20 mouse cellular contexts compared by ENCODE assay signal in the genomic region with DNA sequence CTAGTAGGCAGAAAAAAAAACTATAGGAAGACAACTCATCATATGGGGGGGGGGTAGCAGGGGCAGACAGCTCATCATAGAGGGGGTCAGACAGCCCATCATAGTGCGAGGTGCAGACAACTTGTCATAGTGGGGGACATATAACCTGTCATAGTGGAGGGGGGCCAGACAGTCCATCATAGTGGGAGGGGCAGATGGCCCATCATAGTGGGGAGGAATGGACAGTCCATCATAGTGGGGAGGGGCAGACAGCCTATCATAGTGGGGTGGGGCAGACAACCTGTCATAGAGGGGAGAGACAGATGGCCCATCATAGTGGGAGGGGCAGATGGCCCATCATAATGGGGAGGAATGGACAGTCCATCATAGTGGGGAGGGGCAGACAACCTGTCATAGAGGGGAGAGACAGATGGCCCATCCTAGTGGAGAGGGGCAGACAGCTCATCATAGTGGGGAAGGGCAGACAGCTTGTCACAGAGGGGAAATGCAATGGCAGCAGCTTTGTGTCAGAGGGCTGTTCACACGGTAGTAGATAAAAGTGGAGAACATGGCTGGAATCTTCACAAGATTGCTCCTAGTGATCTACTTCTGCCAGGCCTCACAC.
DNase-seq lines count a peak whose midpoint lies in the region; ATAC-seq and TF ChIP-seq lines count a peak whose summit lies in the region.
"Had no signal": no experiment of that assay in that cellular context is flagged by ENCODE, and none has a peak within 500 bp of the region (broad histone marks: within the 10 kb centered on the region; RNA-seq: fewer than 3 reads in every experiment).

No protein-coding gene starts in this region.

- H3K4me1 ChIP-seq in forebrain, embryonic 14.5 days (ENCODE audit: control insufficient read depth, insufficient read depth, low read length) = peaks cover 12% of the 10 kb centered on the region; the same call in 1 of the 2 replicates
- H3K4me1 ChIP-seq in forebrain, embryonic 12.5 days = peaks cover 22% of the 10 kb centered on the region
- no peaks in the 10 kb centered on the region for H3K4me1 ChIP-seq in testis, adult 2 months (ENCODE audit: control insufficient read depth, insufficient read depth, low read length)
- H3K4me1 ChIP-seq: intestine, embryonic 15.5 days had no signal

- no peak overlapping the region for H3K9ac ChIP-seq in forebrain, embryonic 14.5 days (ENCODE audit: low read length)
- no peak overlapping the region for H3K9ac ChIP-seq in forebrain, embryonic 12.5 days
- H3K9ac ChIP-seq: intestine, embryonic 15.5 days; liver, postnatal 0 days had no signal

- H3K9me3 ChIP-seq in forebrain, embryonic 14.5 days (replicated peaks; ENCODE audit: control insufficient read depth, low read length) = no peaks in the 10 kb centered on the region
- no peaks in the 10 kb centered on the region for H3K9me3 ChIP-seq in forebrain, embryonic 12.5 days
- H3K9me3 ChIP-seq: intestine, embryonic 15.5 days; midbrain, embryonic 10.5 days had no signal

- H3K36me3 ChIP-seq in forebrain, embryonic 14.5 days (ENCODE audit: control insufficient read depth, insufficient read depth, low read length) = no peaks in the 10 kb centered on the region
- no peaks in the 10 kb centered on the region for H3K36me3 ChIP-seq in forebrain, embryonic 12.5 days (replicated peaks)
- no peaks in the 10 kb centered on the region for H3K36me3 ChIP-seq in testis, adult 2 months (ENCODE audit: control insufficient read depth, insufficient read depth, low read length)
- H3K36me3 ChIP-seq: intestine, embryonic 15.5 days; midbrain, embryonic 10.5 days had no signal

- no peak overlapping the region for H3K27ac ChIP-seq in forebrain, embryonic 14.5 days (ENCODE audit: low read depth, low read length)
- no peak overlapping the region for H3K27ac ChIP-seq in forebrain, embryonic 12.5 days
- H3K27ac ChIP-seq in testis, adult 2 months (ENCODE audit: control insufficient read depth, insufficient read depth, low read depth, low read length) = no peak overlapping the region
- H3K27ac ChIP-seq: intestine, embryonic 15.5 days; midbrain, embryonic 10.5 days had no signal

- 98% methylated on average over 2 of the region's 2 CpGs for WGBS in forebrain, embryonic 14.5 days
- 94% methylated on average over 2 of the region's 2 CpGs for WGBS in forebrain, embryonic 12.5 days

- H3K4me2 ChIP-seq in forebrain, embryonic 14.5 days (ENCODE audit: low read length) = no peak overlapping the region
- no peak overlapping the region for H3K4me2 ChIP-seq in forebrain, embryonic 12.5 days
- H3K4me2 ChIP-seq: intestine, embryonic 15.5 days had no signal

- intact Hi-C loops in left cerebral cortex, postnatal 4 days (cut with DNase I) = no loop called here

- no peaks in the 10 kb centered on the region for H3K27me3 ChIP-seq in forebrain, embryonic 14.5 days (replicated peaks; ENCODE audit: control insufficient read depth, insufficient read depth, low read length)
- H3K27me3 ChIP-seq in forebrain, embryonic 12.5 days = peaks cover 24% of the 10 kb centered on the region
- H3K27me3 ChIP-seq in testis, adult 2 months (ENCODE audit: control insufficient read depth, insufficient read depth, low read length) = no peaks in the 10 kb centered on the region
- H3K27me3 ChIP-seq: intestine, embryonic 15.5 days had no signal

- TF ChIP-seq CTCF in testis, adult 2 months (IDR thresholded peaks at IDR 0.05; ENCODE audit: control insufficient read depth, insufficient read depth, insufficient replicate concordance, low read depth, low read length) = no peak

- TF ChIP-seq POLR2A in testis, adult 2 months (IDR thresholded peaks at IDR 0.05; ENCODE audit: control insufficient read depth, low read depth, low read length) = peak; percentile 46; the same call in 1 of the 2 replicates

- DNase-seq in forebrain, embryonic 14.5 days (ENCODE audit: low spot score) = no peak
- DNase-seq in left cerebral cortex, postnatal 4 days = peak; percentile 15
- DNase-seq in left cerebral cortex, adult 9 months (ENCODE audit: low spot score in 2 of 2) = no peak
- DNase-seq in testis, postnatal 14 days (ENCODE audit: low spot score) = no peak
- DNase-seq in gastrocnemius, adult 8-10 months (ENCODE audit: low spot score in 2 of 2) = no peak
- DNase-seq: adrenal gland, postnatal 36 days; cerebellum, adult 11 months; cerebellum, adult 9-11 months; heart, postnatal 4 days; kidney, adult 9 months; kidney, postnatal 4 days; liver, postnatal 0 days; right cerebral cortex, postnatal 14 days; thymus, postnatal 25 days had no signal

- no peak overlapping the region for H3K4me3 ChIP-seq in forebrain, embryonic 14.5 days (ENCODE audit: low read depth, low read length)
- H3K4me3 ChIP-seq in forebrain, embryonic 12.5 days (replicated peaks) = no peak overlapping the region
- peak overlapping the region; percentile 75 for H3K4me3 ChIP-seq in testis, adult 2 months (ENCODE audit: control insufficient read depth, low read depth, low read length)
- H3K4me3 ChIP-seq: erythroblast, embryonic 14.5 days; intestine, embryonic 15.5 days; midbrain, embryonic 10.5 days had no signal

- ATAC-seq in forebrain, embryonic 14.5 days = peak; percentile 42; the same call in 1 of the 2 replicates
- ATAC-seq in forebrain, embryonic 12.5 days (ENCODE audit: low FRiP score) = no peak
- ATAC-seq: intestine, embryonic 15.5 days; liver, postnatal 0 days; lung, postnatal 0 days had no signal
